Mouse (Mus musculus): ENCODE data around the gene Neu3.

GRCm38 (mm10) chr7:99845533-99846236 lies 17.5 kb upstream of the Neu3 start:
- TF ChIP-seq POLR2A (IDR thresholded peaks at IDR 0.05; ENCODE audit: insufficient read length, low read depth), result no peak
- no peak for TF ChIP-seq USF1 (IDR thresholded peaks at IDR 0.05; ENCODE audit: low read depth)
- TF ChIP-seq E2F4 (IDR thresholded peaks at IDR 0.05; ENCODE audit: insufficient read depth), result no peak
- TF ChIP-seq MYOG (IDR thresholded peaks at IDR 0.05; ENCODE audit: control insufficient read depth in 1 of 3, insufficient read depth in 1 of 3, insufficient read length in 2 of 3, low read depth in 2 of 3), result no peak
- TF ChIP-seq CEBPB (IDR thresholded peaks at IDR 0.05; ENCODE audit: insufficient read depth, poor library complexity, severe bottlenecking), result no peak
